Mouse (Mus musculus): ENCODE results near the gene Rmnd5b.

- no peak for TF ChIP-seq CTCF (IDR thresholded peaks at IDR 0.05; ENCODE audit: low read depth)
- no peak for TF ChIP-seq EP300 (IDR thresholded peaks at IDR 0.05; ENCODE audit: low read depth)
Measured at GRCm38 (mm10) chr11:51679466-51679865, 43.8 kb upstream of the Rmnd5b start.
